ENCODE assay signal across 8 mouse cellular contexts in genomic region chr13:37452022-37452941, GRCm38 (mm10).
DNase-seq lines count a peak whose midpoint lies in the region; ATAC-seq lines count a peak whose summit lies in the region.

No protein-coding gene starts in this region.

- peak overlapping the region; percentile 44 for H3K4me2 ChIP-seq in forebrain, embryonic 13.5 days
- peak overlapping the region; percentile 51 for H3K4me2 ChIP-seq in lung, embryonic 16.5 days (ENCODE audit: low read depth, low read length)

- no peak overlapping the region for H3K9ac ChIP-seq in forebrain, embryonic 13.5 days
- H3K9ac ChIP-seq in lung, embryonic 16.5 days (ENCODE audit: low read length): peak overlapping the region; percentile 71

- DNase-seq in CD4-positive helper T cell, adult 2 months (ENCODE audit: low read depth, low spot score): peak; percentile 15
- peak; percentile 54 for DNase-seq in adipocyte (ENCODE audit: low spot score)
- peak; percentile 40 for DNase-seq in heart, postnatal 25 days (ENCODE audit: low spot score)
- DNase-seq in kidney, postnatal 4 days: peak; percentile 75 to 84
- DNase-seq in thymus, postnatal 25 days: peak; percentile 33

- WGBS in forebrain, embryonic 13.5 days: 5% methylated on average over 22 of the region's 22 CpGs
- 4% methylated on average over 22 of the region's 22 CpGs for WGBS in lung, embryonic 16.5 days

- H3K4me3 ChIP-seq in forebrain, embryonic 13.5 days: peak overlapping the region; percentile 4
- peak overlapping the region; percentile 34 for H3K4me3 ChIP-seq in lung, embryonic 16.5 days (ENCODE audit: low read length)

- intact Hi-C loops in heart, postnatal 25 days (cut with DNase I): loop anchor here (1.0 to 10.0 kb wide), 3 partner anchors 18 to 583 kb away; partner anchors contain the start of genes Cage1 and Riok1

- H3K27me3 ChIP-seq in forebrain, embryonic 13.5 days: peaks cover 15% of the 10 kb centered on the region
- H3K27me3 ChIP-seq in lung, embryonic 16.5 days (ENCODE audit: control insufficient read depth, insufficient read depth, low read depth, low read length): no peaks in the 10 kb centered on the region

- peaks cover 5% of the 10 kb centered on the region for H3K9me3 ChIP-seq in forebrain, embryonic 13.5 days (replicated peaks)
- H3K9me3 ChIP-seq in lung, embryonic 16.5 days (ENCODE audit: control insufficient read depth, low read length): no peaks in the 10 kb centered on the region

- peak; percentile 65 for ATAC-seq in forebrain, embryonic 13.5 days
- peak; percentile 73 for ATAC-seq in lung, embryonic 16.5 days (ENCODE audit: low read depth)
- ATAC-seq in neutrophil, adult 5-6 weeks (ENCODE audit: extremely low read depth, insufficient number of reproducible peaks, low FRiP score, poor library complexity, severe bottlenecking): peak; percentile 71

- no peaks in the 10 kb centered on the region for H3K36me3 ChIP-seq in forebrain, embryonic 13.5 days (ENCODE audit: poor library complexity, severe bottlenecking)
- H3K36me3 ChIP-seq in lung, embryonic 16.5 days (ENCODE audit: control insufficient read depth, insufficient read depth, low read length): no peaks in the 10 kb centered on the region

- peaks cover 25% of the 10 kb centered on the region for H3K4me1 ChIP-seq in forebrain, embryonic 13.5 days
- H3K4me1 ChIP-seq in lung, embryonic 16.5 days (replicated peaks; ENCODE audit: control insufficient read depth, insufficient read depth, low read length): peaks cover 58% of the 10 kb centered on the region

- no peak overlapping the region for H3K27ac ChIP-seq in forebrain, embryonic 13.5 days
- peak overlapping the region; percentile 96 for H3K27ac ChIP-seq in lung, embryonic 16.5 days (ENCODE audit: low read length)

Comparison
In these comparisons a context has a peak if more than half of its experiments do, and no peak if none do; other contexts are left out.
1. DNase-seq: peak in every context shown above with its lines; median percentile 80 in kidney, postnatal 4 days; 54 in adipocyte; 40 in heart, postnatal 25 days; 33 in thymus, postnatal 25 days; 15 in CD4-positive helper T cell, adult 2 months.